In genomic region chr1:91251927-91252326, GRCm38 (mm10) we compare ENCODE assay signal across 8 mouse cellular contexts. TPM values are rescaled to one million over a fixed set of nuclear protein-coding genes. Genes with fewer than 3 reads are reported as not detected.
DNase-seq lines count a peak whose midpoint lies in the region; ATAC-seq and TF ChIP-seq lines count a peak whose summit lies in the region.

No protein-coding gene starts in this region.

- H3K4me2 ChIP-seq in liver, embryonic 14.5 days (ENCODE audit: low read depth): peak overlapping the region; percentile 91

- TF ChIP-seq CTCF in lung, adult 2 months (IDR thresholded peaks at IDR 0.05; ENCODE audit: insufficient read depth, low read length): peak; percentile 50; the same call in 1 of the 2 replicates
- TF ChIP-seq CTCF in liver, embryonic 14.5 days (IDR thresholded peaks at IDR 0.05; ENCODE audit: low read depth): peak; percentile 78
- TF ChIP-seq CTCF in small intestine, adult 2 months (IDR thresholded peaks at IDR 0.05; ENCODE audit: extremely low read depth, insufficient read length, insufficient replicate concordance, low read depth, low read length): peak; percentile 55; the same call in 1 of the 2 replicates

- no peak overlapping the region for H3K27ac ChIP-seq in brown adipose tissue, adult 24 weeks (replicated peaks; ENCODE audit: low read depth, low read length)
- H3K27ac ChIP-seq in hindbrain, embryonic 10.5 days: no peak overlapping the region
- H3K27ac ChIP-seq in liver, embryonic 14.5 days: peak overlapping the region; percentile 80
- H3K27ac ChIP-seq in small intestine, adult 2 months (ENCODE audit: insufficient read depth, low read depth, low read length): no peak overlapping the region

- DNase-seq in lung, adult 2 months: no peak
- no peak for DNase-seq in lung, postnatal 10 days
- DNase-seq in hindbrain, embryonic 10.5 days (ENCODE audit: low spot score): no peak
- DNase-seq in liver, embryonic 14.5 days (ENCODE audit: low read depth in 3 of 3, low spot score in 3 of 3): peak in 2 of 3 experiments; percentile 41 to 47
- DNase-seq in gastrocnemius, postnatal 4 days (ENCODE audit: low spot score in 2 of 2): no peak
- DNase-seq in Muller cell, postnatal 12 days (ENCODE audit: inconsistent ontology term): no peak

- H3K9me3 ChIP-seq in hindbrain, embryonic 10.5 days: no peaks in the 10 kb centered on the region
- H3K9me3 ChIP-seq in liver, embryonic 14.5 days (ENCODE audit: control insufficient read depth, low read length): no peaks in the 10 kb centered on the region

- no peaks in the 10 kb centered on the region for H3K27me3 ChIP-seq in hindbrain, embryonic 10.5 days (ENCODE audit: insufficient read depth, poor library complexity, severe bottlenecking)
- H3K27me3 ChIP-seq in liver, embryonic 14.5 days (ENCODE audit: control insufficient read depth, insufficient read depth, low read length): no peaks in the 10 kb centered on the region
- H3K27me3 ChIP-seq in small intestine, adult 2 months (ENCODE audit: control insufficient read depth, insufficient read depth, low read length): no peaks in the 10 kb centered on the region

- peaks cover 16% of the 10 kb centered on the region for H3K4me1 ChIP-seq in lung, adult 2 months (ENCODE audit: control insufficient read depth, insufficient read depth, low read length)
- peaks cover 13% of the 10 kb centered on the region; the same call in 1 of the 2 replicates for H3K4me1 ChIP-seq in brown adipose tissue, adult 24 weeks (ENCODE audit: control insufficient read depth, insufficient read depth, insufficient read length, low read length)
- H3K4me1 ChIP-seq in hindbrain, embryonic 10.5 days (replicated peaks): peaks cover 28% of the 10 kb centered on the region
- H3K4me1 ChIP-seq in liver, embryonic 14.5 days (replicated peaks; ENCODE audit: control insufficient read depth in 2 of 2, insufficient read depth in 2 of 2, low read length in 1 of 2): peaks cover 33 to 40% of the 10 kb centered on the region in 2 experiments
- peaks cover 19% of the 10 kb centered on the region; the same call in 1 of the 2 replicates for H3K4me1 ChIP-seq in small intestine, adult 2 months (ENCODE audit: control insufficient read depth, insufficient read depth, insufficient read length, low read length)

- TF ChIP-seq POLR2A in lung, adult 2 months (IDR thresholded peaks at IDR 0.05; ENCODE audit: borderline replicate concordance, extremely low read depth, low read depth, low read length): no peak
- TF ChIP-seq POLR2A in small intestine, adult 2 months (IDR thresholded peaks at IDR 0.05; ENCODE audit: low read depth, low read length): no peak

- TF ChIP-seq EP300 in liver, embryonic 14.5 days (IDR thresholded peaks at IDR 0.05; ENCODE audit: low read depth): no peak

- peaks cover 12% of the 10 kb centered on the region; the same call in 1 of the 2 replicates for H3K36me3 ChIP-seq in hindbrain, embryonic 10.5 days
- H3K36me3 ChIP-seq in liver, embryonic 14.5 days (replicated peaks; ENCODE audit: control insufficient read depth, insufficient read depth, low read depth): peaks cover 5% of the 10 kb centered on the region; the same call in 1 of the 2 replicates
- H3K36me3 ChIP-seq in small intestine, adult 2 months (ENCODE audit: control insufficient read depth, insufficient read depth, low read length): peaks cover 6% of the 10 kb centered on the region; the same call in 1 of the 2 replicates

- H3K4me3 ChIP-seq in lung, adult 2 months (replicated peaks; ENCODE audit: extremely low read depth, low read depth, low read length): peak overlapping the region; percentile 19
- peak overlapping the region; percentile 34 for H3K4me3 ChIP-seq in brown adipose tissue, adult 24 weeks (ENCODE audit: insufficient read depth, low read depth, low read length)
- H3K4me3 ChIP-seq in hindbrain, embryonic 10.5 days: peak overlapping the region; percentile 34; the same call in 1 of the 2 replicates
- peak overlapping the region; percentile 31 to 99 for H3K4me3 ChIP-seq in liver, embryonic 14.5 days (ENCODE audit: insufficient read depth in 1 of 2, low read depth in 2 of 2, low read length in 2 of 2)
- H3K4me3 ChIP-seq in small intestine, adult 2 months (ENCODE audit: low read depth, low read length): no peak overlapping the region

- peak overlapping the region; percentile 98 for H3K9ac ChIP-seq in liver, embryonic 14.5 days (replicated peaks)

- peak; percentile 16; the same call in 1 of the 2 replicates for ATAC-seq in liver, embryonic 14.5 days (ENCODE audit: insufficient read depth)

- WGBS in lung, adult 2 months: 41% methylated on average over 8 of the region's 8 CpGs
- 65% methylated on average over 8 of the region's 8 CpGs for WGBS in hindbrain, embryonic 10.5 days
- 17% methylated on average over 8 of the region's 8 CpGs for WGBS in liver, embryonic 14.5 days (ENCODE audit: insufficient replicate concordance)
- 39% methylated on average over 8 of the region's 8 CpGs for WGBS in small intestine, adult 2 months

RNA-seq across cellular contexts. Expression of gene Ube2f, which starts 1.8 kb away (rescaled TPM):
- 21.7 and 29.8 TPM in 2 replicates for polyA plus RNA-seq in lung, adult 2 months (2012; rRNA removed)
- 74.2 and 90.4 TPM in 2 replicates for polyA plus RNA-seq in brown adipose tissue, adult 24 weeks (2012; ENCODE audit: insufficient read depth, insufficient read length, missing spikeins)
- 86.2 and 87.1 TPM in 2 replicates for polyA plus RNA-seq in hindbrain, embryonic 10.5 days (2016; fragmentation: Nextera tagmentation; extraction: Ambion mirVana)
- polyA plus RNA-seq in liver, embryonic 14.5 days (2012; rRNA removed): 31.0 and 41.1 TPM in 2 replicates
- polyA plus RNA-seq in liver, embryonic 14.5 days (2014; fragmentation: Nextera tagmentation; extraction: Ambion mirVana): 58.3 and 61.1 TPM in 2 replicates
- 12.4 and 19.5 TPM in 2 replicates for polyA plus RNA-seq in small intestine, adult 2 months (2012; rRNA removed)
- 10 to 100 TPM; 52.5 to 55.5 TPM for total RNA-seq in gastrocnemius, postnatal 4 days (2021)

RNA-seq across cellular contexts. Expression of gene Scly, which starts 46.2 kb away (rescaled TPM):
- polyA plus RNA-seq in lung, adult 2 months (2012; rRNA removed): 23.7 and 26.6 TPM in 2 replicates
- 9.1 and 10.6 TPM in 2 replicates for polyA plus RNA-seq in brown adipose tissue, adult 24 weeks (2012; ENCODE audit: insufficient read depth, insufficient read length, missing spikeins)
- 17.9 and 19.1 TPM in 2 replicates for polyA plus RNA-seq in hindbrain, embryonic 10.5 days (2016; fragmentation: Nextera tagmentation; extraction: Ambion mirVana)
- polyA plus RNA-seq in liver, embryonic 14.5 days (2012; rRNA removed): 20.7 and 21.0 TPM in 2 replicates
- 21.0 and 22.6 TPM in 2 replicates for polyA plus RNA-seq in liver, embryonic 14.5 days (2014; fragmentation: Nextera tagmentation; extraction: Ambion mirVana)
- polyA plus RNA-seq in small intestine, adult 2 months (2012; rRNA removed): 20.9 and 30.2 TPM in 2 replicates
- 10 to 100 TPM; 10.9 to 11.5 TPM for total RNA-seq in gastrocnemius, postnatal 4 days (2021)

Comparison
In these comparisons a context has a peak if more than half of its experiments do, and no peak if none do; other contexts are left out.
1. DNase-seq: peak in liver, embryonic 14.5 days (2 of 3); none in lung, adult 2 months (single experiment), lung, postnatal 10 days (single experiment), hindbrain, embryonic 10.5 days (single experiment), gastrocnemius, postnatal 4 days (0 of 2) and Muller cell, postnatal 12 days (single experiment).
2. Peak in every context shown above with its lines, with median percentiles within 50 percentile points of each other: CTCF ChIP-seq.